Mouse (Mus musculus): ENCODE results near the gene Gm17657. TPM values are rescaled to one million over a fixed set of nuclear protein-coding genes. Genes with fewer than 3 reads are reported as not detected.

Gm17657 gene
- polyA plus RNA-seq, 1 experiment from 2014 or later: not detected

- no peak overlapping the region for H3K4me3 ChIP-seq (ENCODE audit: control insufficient read depth in 1 of 2, insufficient read depth in 1 of 2, low read depth in 1 of 2, low read length in 2 of 2)
- H3K27ac ChIP-seq (replicated peaks in 1 of 2; ENCODE audit: control insufficient read depth in 1 of 2, insufficient read depth in 1 of 2, low read depth in 2 of 2, low read length in 2 of 2): no peak overlapping the region
- H3K4me1 ChIP-seq (ENCODE audit: control insufficient read depth in 2 of 2, insufficient read depth in 2 of 2, low read length in 2 of 2): peaks cover 8 to 13% of the 10 kb centered on the region in 2 experiments; a peak in 3 of 4 replicates
- ATAC-seq (ENCODE audit: insufficient number of reproducible peaks, insufficient read depth, low FRiP score, low read depth): no peak
- no peak overlapping the region for H3K9ac ChIP-seq (ENCODE audit: low read length)
- H3K27me3 ChIP-seq (ENCODE audit: control insufficient read depth, insufficient read depth, low read length): no peaks in the 10 kb centered on the region
- H3K4me2 ChIP-seq (ENCODE audit: low read length): no peak overlapping the region
- peaks cover 49% of the 10 kb centered on the region for H3K36me3 ChIP-seq (ENCODE audit: control insufficient read depth, insufficient read depth, low read length)
- 77% methylated on average over 3 of the region's 3 CpGs for WGBS
- H3K9me3 ChIP-seq (ENCODE audit: control insufficient read depth, low read length): no peaks in the 10 kb centered on the region
Measured at GRCm38 (mm10) chr17:29584737-29585136, 35.3 kb upstream of the Gm17657 start.

- Histone ChIP-seq H3K27ac (replicated peaks in 1 of 2; ENCODE audit: control insufficient read depth in 1 of 2, insufficient read depth in 1 of 2, low read depth in 2 of 2, low read length in 2 of 2) (no peak overlapping the region), H3K4me1 (ENCODE audit: control insufficient read depth in 2 of 2, insufficient read depth in 2 of 2, low read length in 2 of 2) (peaks cover 4 to 9% of the 10 kb centered on the region in 2 experiments; a peak in 3 of 4 replicates), H3K9ac (ENCODE audit: low read length) (no peak overlapping the region), H3K36me3 (ENCODE audit: control insufficient read depth, insufficient read depth, low read length) (peaks cover 53% of the 10 kb centered on the region), H3K4me3 (ENCODE audit: control insufficient read depth in 1 of 2, insufficient read depth in 1 of 2, low read depth in 1 of 2, low read length in 2 of 2) (no peak overlapping the region), H3K27me3 (ENCODE audit: control insufficient read depth, insufficient read depth, low read length) (no peaks in the 10 kb centered on the region), H3K4me2 (ENCODE audit: low read length) (no peak overlapping the region), H3K9me3 (ENCODE audit: control insufficient read depth, low read length) (no peaks in the 10 kb centered on the region)
- no peak for ATAC-seq (ENCODE audit: insufficient number of reproducible peaks, insufficient read depth, low FRiP score, low read depth)
- 85% methylated on average over 5 of the region's 5 CpGs for WGBS
Measured at GRCm38 (mm10) chr17:29584306-29584705, 34.9 kb upstream of the Gm17657 start.

GRCm38 (mm10) chr17:29583569-29583968, 34.1 kb upstream of the Gm17657 start:
- Histone ChIP-seq H3K36me3 (ENCODE audit: control insufficient read depth, insufficient read depth, low read length) (peaks cover 61% of the 10 kb centered on the region), H3K4me1 (ENCODE audit: control insufficient read depth in 2 of 2, insufficient read depth in 2 of 2, low read length in 2 of 2) (peaks cover 0 to 2% of the 10 kb centered on the region in 2 experiments; a peak in 1 of 4 replicates), H3K4me2 (ENCODE audit: low read length) (no peak overlapping the region), H3K27me3 (ENCODE audit: control insufficient read depth, insufficient read depth, low read length) (no peaks in the 10 kb centered on the region), H3K4me3 (ENCODE audit: control insufficient read depth in 1 of 2, insufficient read depth in 1 of 2, low read depth in 1 of 2, low read length in 2 of 2) (no peak overlapping the region), H3K9me3 (ENCODE audit: control insufficient read depth, low read length) (no peaks in the 10 kb centered on the region), H3K9ac (ENCODE audit: low read length) (no peak overlapping the region), H3K27ac (replicated peaks in 1 of 2; ENCODE audit: control insufficient read depth in 1 of 2, insufficient read depth in 1 of 2, low read depth in 2 of 2, low read length in 2 of 2) (no peak overlapping the region)
- 85% methylated on average over 5 of the region's 5 CpGs for WGBS
- ATAC-seq (ENCODE audit: insufficient number of reproducible peaks, insufficient read depth, low FRiP score, low read depth): no peak

DNA sequence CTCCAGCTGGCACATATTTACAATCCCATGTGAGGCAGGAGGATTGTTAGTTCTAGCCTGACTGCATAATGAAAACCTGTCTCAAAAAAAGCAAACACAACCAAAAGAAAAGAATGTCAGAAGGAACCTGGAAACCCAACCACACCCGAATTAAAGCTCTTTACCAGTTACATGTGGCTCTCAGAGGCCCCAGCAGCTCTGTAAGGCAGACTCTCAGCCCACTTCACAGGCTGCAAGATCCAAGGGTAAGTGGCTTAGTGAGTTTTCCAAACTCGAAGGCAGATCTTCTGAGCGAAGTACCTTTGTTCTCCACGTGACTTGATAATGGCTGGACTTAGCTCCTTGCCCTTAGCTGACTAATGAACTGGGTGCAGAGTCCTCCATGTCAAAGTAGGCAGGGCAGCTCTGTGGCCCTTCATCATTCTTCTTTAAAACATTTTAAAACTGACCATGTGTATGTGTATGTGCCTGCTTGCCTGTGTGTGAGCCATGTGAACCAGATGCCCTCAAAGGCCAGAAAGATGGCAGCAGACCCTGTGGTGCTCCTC, 30.2 kb upstream of the Gm17657 start:
- Histone ChIP-seq H3K36me3 (ENCODE audit: control insufficient read depth, insufficient read depth, low read length) (peaks cover 76% of the 10 kb centered on the region), H3K27me3 (ENCODE audit: control insufficient read depth, insufficient read depth, low read length) (no peaks in the 10 kb centered on the region), H3K4me2 (ENCODE audit: low read length) (no peak overlapping the region), H3K9ac (ENCODE audit: low read length) (no peak overlapping the region), H3K4me3 (ENCODE audit: control insufficient read depth in 1 of 2, insufficient read depth in 1 of 2, low read depth in 1 of 2, low read length in 2 of 2) (no peak overlapping the region), H3K9me3 (ENCODE audit: control insufficient read depth, low read length) (no peaks in the 10 kb centered on the region), H3K27ac (replicated peaks in 1 of 2; ENCODE audit: control insufficient read depth in 1 of 2, insufficient read depth in 1 of 2, low read depth in 2 of 2, low read length in 2 of 2) (no peak overlapping the region), H3K4me1 (ENCODE audit: control insufficient read depth in 2 of 2, insufficient read depth in 2 of 2, low read length in 2 of 2) (peaks cover 5 to 17% of the 10 kb centered on the region in 2 experiments)
- WGBS: 82% methylated on average over 4 of the region's 4 CpGs
- ATAC-seq (ENCODE audit: insufficient number of reproducible peaks, insufficient read depth, low FRiP score, low read depth): no peak

- 90% methylated on average over 6 of the region's 6 CpGs for WGBS
Measured at GRCm38 (mm10) chr17:29569831-29570230, 20.4 kb upstream of the Gm17657 start.

GRCm38 (mm10) chr17:29568435-29568834, 19.0 kb upstream of the Gm17657 start:
- no peak for ATAC-seq (ENCODE audit: insufficient number of reproducible peaks, insufficient read depth, low FRiP score, low read depth)
- H3K36me3 ChIP-seq (ENCODE audit: control insufficient read depth, insufficient read depth, low read length): peaks cover 80% of the 10 kb centered on the region

More at GRCm38 (mm10) chr17:29569831-29570230, 20.4 kb upstream of the Gm17657 start:
- Histone ChIP-seq H3K4me3 (ENCODE audit: control insufficient read depth in 1 of 2, insufficient read depth in 1 of 2, low read depth in 1 of 2, low read length in 2 of 2) (no peak overlapping the region), H3K4me1 (ENCODE audit: control insufficient read depth in 2 of 2, insufficient read depth in 2 of 2, low read length in 2 of 2) (peaks cover 2% of the 10 kb centered on the region in 2 experiments), H3K36me3 (ENCODE audit: control insufficient read depth, insufficient read depth, low read length) (peaks cover 79% of the 10 kb centered on the region), H3K27me3 (ENCODE audit: control insufficient read depth, insufficient read depth, low read length) (no peaks in the 10 kb centered on the region), H3K9ac (ENCODE audit: low read length) (no peak overlapping the region), H3K9me3 (ENCODE audit: control insufficient read depth, low read length) (no peaks in the 10 kb centered on the region), H3K27ac (replicated peaks in 1 of 2; ENCODE audit: control insufficient read depth in 1 of 2, insufficient read depth in 1 of 2, low read depth in 2 of 2, low read length in 2 of 2) (no peak overlapping the region), H3K4me2 (ENCODE audit: low read length) (no peak overlapping the region)
- no peak for ATAC-seq (ENCODE audit: insufficient number of reproducible peaks, insufficient read depth, low FRiP score, low read depth)

GRCm38 (mm10) chr17:29565521-29565920, 16.1 kb upstream of the Gm17657 start:
- Histone ChIP-seq H3K9me3 (ENCODE audit: control insufficient read depth, low read length) (no peaks in the 10 kb centered on the region), H3K27ac (replicated peaks in 1 of 2; ENCODE audit: control insufficient read depth in 1 of 2, insufficient read depth in 1 of 2, low read depth in 2 of 2, low read length in 2 of 2) (no peak overlapping the region), H3K4me2 (ENCODE audit: low read length) (no peak overlapping the region), H3K4me1 (ENCODE audit: control insufficient read depth in 2 of 2, insufficient read depth in 2 of 2, low read length in 2 of 2) (no peaks in the 10 kb centered on the region), H3K4me3 (ENCODE audit: control insufficient read depth in 1 of 2, insufficient read depth in 1 of 2, low read depth in 1 of 2, low read length in 2 of 2) (no peak overlapping the region), H3K9ac (ENCODE audit: low read length) (no peak overlapping the region), H3K36me3 (ENCODE audit: control insufficient read depth, insufficient read depth, low read length) (peaks cover 50% of the 10 kb centered on the region), H3K27me3 (ENCODE audit: control insufficient read depth, insufficient read depth, low read length) (no peaks in the 10 kb centered on the region)
- WGBS: 95% methylated on average over 5 of the region's 5 CpGs
- ATAC-seq (ENCODE audit: insufficient number of reproducible peaks, insufficient read depth, low FRiP score, low read depth): no peak

More at GRCm38 (mm10) chr17:29568435-29568834, 19.0 kb upstream of the Gm17657 start:
- Histone ChIP-seq H3K4me3 (ENCODE audit: control insufficient read depth in 1 of 2, insufficient read depth in 1 of 2, low read depth in 1 of 2, low read length in 2 of 2) (no peak overlapping the region), H3K9ac (ENCODE audit: low read length) (no peak overlapping the region), H3K4me1 (ENCODE audit: control insufficient read depth in 2 of 2, insufficient read depth in 2 of 2, low read length in 2 of 2) (no peaks in the 10 kb centered on the region), H3K4me2 (ENCODE audit: low read length) (no peak overlapping the region), H3K27ac (replicated peaks in 1 of 2; ENCODE audit: control insufficient read depth in 1 of 2, insufficient read depth in 1 of 2, low read depth in 2 of 2, low read length in 2 of 2) (no peak overlapping the region), H3K9me3 (ENCODE audit: control insufficient read depth, low read length) (no peaks in the 10 kb centered on the region), H3K27me3 (ENCODE audit: control insufficient read depth, insufficient read depth, low read length) (no peaks in the 10 kb centered on the region)
- WGBS: 87% methylated on average over 15 of the region's 15 CpGs

DNA sequence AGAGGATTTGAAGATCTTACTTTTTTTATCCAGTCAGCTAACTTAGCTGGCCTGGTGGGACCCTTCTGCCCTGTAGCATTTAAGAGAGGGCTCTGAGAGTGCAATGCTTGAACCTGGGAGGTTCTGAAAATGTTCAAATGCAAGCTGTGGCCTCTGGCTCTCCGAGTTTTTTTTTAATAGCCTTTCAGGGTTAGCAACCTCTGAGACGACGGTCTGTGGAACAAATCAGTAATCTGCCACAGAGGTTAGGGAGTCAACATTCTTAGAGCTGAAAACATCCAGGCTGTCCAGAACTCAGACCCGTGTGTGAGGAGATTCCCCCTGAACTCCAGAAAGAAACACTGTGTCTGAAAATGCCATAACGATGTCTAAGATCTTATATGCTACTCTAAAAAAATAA, 9.0 kb upstream of the Gm17657 start:
- peaks cover 6 to 8% of the 10 kb centered on the region in 2 experiments for H3K4me1 ChIP-seq (ENCODE audit: control insufficient read depth in 2 of 2, insufficient read depth in 2 of 2, low read length in 2 of 2)
- H3K4me2 ChIP-seq (ENCODE audit: low read length): no peak overlapping the region
- no peak for ATAC-seq (ENCODE audit: insufficient number of reproducible peaks, insufficient read depth, low FRiP score, low read depth)
- no peak overlapping the region for H3K27ac ChIP-seq (replicated peaks in 1 of 2; ENCODE audit: control insufficient read depth in 1 of 2, insufficient read depth in 1 of 2, low read depth in 2 of 2, low read length in 2 of 2)
- H3K9ac ChIP-seq (ENCODE audit: low read length): no peak overlapping the region
- WGBS: 73% methylated on average over 5 of the region's 5 CpGs
- H3K27me3 ChIP-seq (ENCODE audit: control insufficient read depth, insufficient read depth, low read length): no peaks in the 10 kb centered on the region
- H3K9me3 ChIP-seq (ENCODE audit: control insufficient read depth, low read length): no peaks in the 10 kb centered on the region
- H3K4me3 ChIP-seq (ENCODE audit: control insufficient read depth in 1 of 2, insufficient read depth in 1 of 2, low read depth in 1 of 2, low read length in 2 of 2): no peak overlapping the region
- H3K36me3 ChIP-seq (ENCODE audit: control insufficient read depth, insufficient read depth, low read length): no peaks in the 10 kb centered on the region
